Mouse (Mus musculus) ovary, postnatal 36 days (tissue): ENCODE measurements around the gene Colgalt1.

Experiments
- DNase-seq: peaks from one replicate; pipeline ENCODE4 v3.0.0; 2022; ENCODE audit warnings: low spot score, mixed read lengths

The Colgalt1 gene

DNA sequence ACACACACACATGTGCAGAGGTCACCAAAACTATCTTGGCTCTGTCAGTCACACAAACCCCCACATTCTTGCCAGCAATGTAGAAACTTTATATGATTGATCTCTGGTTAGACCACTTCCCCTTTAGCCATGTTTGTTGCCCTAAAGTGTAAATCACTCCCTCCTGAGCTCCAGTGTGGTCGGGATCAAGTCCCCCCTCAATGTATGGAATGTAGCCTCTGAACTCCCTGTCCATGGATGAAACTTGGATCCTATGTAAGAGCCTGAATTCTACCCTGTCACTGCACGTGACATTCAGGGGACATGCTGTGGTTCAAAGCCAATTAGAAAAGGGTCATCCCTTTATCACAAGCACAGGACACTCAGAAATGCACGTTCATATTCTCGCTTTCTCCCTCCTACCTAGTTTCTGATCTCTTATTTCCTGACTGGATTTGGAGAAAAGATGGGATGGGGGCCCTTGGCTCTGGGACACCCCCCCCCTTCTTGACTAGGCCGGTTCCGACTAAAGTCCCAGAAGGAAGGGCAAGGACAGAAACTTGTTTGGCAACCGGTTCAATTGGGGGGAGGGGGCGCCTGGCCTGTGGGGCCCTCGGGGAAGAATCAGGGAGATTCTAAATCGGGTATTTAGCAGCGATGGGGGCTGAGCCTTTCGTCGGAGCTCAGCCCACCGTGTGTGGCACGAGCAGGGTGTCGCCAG is 17.7 kb downstream of the Colgalt1 start:
- DNase-seq = no peak

DNA sequence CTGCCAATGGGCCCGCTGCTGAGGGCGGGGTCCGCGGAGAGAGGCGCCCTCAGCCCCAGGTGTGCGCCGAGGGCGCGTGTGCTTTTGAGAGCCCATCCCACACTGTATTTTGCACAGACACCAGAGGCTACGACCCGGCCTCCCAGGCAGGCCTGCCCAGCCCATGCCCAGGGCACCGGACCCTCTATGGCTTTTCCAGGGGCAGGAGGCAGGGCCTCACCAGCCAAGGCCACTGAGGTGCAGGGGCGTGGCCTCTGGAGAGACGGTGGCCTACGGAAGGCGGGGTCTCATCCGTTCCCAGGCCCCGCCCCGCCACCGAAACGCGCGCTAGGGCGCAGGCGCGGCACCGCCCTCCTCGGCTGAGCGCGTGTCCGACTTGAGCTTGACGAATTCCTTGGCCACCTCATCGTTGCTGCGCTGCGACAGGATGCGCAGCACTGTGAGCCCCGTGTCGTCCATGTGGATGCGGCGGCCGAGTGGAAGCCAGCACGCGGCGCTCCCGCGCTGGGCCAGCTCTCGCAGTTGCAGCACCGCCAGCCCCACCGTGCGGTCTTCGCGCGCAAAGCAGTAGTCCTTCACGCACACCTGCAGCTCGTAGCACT is 18.4 kb downstream of the Colgalt1 start:
- peak; percentile 95 for DNase-seq

DNA sequence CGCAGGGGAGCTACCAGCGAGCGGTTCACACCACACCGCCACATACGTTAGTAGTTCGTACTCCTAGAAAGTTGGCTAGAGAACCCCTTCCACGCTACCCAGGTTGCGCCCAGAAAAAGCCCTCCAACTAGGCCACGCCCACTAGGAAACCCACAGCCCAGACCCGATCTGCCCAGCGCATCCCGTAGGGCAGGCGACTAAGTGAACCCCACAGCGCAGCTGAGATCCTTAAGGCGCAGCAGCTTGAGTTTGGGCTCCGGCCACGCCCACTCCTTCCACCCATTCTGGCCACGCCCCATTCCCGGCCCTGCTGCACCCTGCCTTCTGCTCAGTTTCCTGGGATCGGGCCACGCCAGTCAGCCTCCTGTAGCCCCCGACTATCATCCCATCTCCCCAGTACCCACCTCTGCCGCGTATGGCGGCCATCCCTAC is 19.0 kb downstream of the Colgalt1 start:
- peak; percentile 61 for DNase-seq

DNA sequence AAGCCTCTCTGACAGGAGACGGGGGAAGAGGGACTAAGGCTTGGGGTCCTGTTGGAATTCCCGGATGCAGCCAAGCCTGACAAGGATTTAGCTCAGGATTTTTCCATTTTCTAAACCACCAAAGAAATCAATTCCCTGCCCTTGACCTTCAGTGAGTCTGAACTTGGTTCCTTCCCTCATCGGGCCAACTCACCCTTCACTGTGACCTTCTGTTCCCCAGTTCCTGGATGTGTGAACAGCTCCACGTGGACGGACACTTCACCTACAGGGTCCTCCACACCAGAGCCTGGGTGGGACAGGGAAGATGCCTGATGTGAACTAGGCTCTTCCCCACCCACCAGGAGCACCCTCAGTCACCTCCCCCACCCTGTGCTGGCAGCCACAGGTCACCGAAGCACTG is 20.0 kb downstream of the Colgalt1 start:
- no peak for DNase-seq

DNA sequence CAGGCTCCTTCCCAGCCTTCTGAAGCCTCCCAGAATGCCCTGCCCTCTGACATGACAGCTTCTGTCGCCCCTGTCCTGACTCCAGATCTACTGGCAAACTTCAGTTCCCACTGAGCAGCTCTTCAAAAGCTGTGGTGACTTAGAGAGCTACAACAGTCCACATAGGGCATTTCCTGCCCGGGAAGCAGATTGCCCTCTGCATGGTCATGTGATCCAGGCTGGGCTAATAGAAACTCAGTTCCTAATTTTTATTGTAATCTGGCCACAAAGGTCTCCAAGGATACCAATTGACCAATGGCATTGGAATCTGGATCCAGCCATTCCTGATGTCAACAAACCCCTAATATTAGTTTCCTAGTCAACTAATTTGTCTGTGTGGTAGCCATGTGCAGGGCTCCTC is 21.1 kb downstream of the Colgalt1 start:
- DNase-seq = no peak

DNA sequence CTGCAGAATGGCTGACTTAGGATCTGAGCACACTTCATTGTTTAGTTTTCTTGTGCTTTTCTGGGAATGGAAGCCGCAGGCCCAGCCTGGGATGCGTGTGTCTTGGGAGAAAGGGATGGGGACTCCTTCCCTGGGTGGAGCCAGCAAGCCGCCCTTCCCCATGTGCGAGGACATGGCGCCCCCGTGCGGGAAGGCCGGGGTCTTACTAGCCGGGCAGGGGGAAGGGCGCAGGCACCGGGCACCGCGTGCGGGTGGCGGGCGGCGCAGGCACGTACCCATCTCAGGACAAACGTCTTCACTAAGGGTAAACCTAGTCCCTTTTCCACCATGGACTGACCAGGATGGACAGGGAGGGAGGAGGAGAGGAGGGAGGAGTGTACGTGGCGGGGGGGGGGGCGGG is 22.4 kb downstream of the Colgalt1 start:
- peak; percentile 61 for DNase-seq

DNA sequence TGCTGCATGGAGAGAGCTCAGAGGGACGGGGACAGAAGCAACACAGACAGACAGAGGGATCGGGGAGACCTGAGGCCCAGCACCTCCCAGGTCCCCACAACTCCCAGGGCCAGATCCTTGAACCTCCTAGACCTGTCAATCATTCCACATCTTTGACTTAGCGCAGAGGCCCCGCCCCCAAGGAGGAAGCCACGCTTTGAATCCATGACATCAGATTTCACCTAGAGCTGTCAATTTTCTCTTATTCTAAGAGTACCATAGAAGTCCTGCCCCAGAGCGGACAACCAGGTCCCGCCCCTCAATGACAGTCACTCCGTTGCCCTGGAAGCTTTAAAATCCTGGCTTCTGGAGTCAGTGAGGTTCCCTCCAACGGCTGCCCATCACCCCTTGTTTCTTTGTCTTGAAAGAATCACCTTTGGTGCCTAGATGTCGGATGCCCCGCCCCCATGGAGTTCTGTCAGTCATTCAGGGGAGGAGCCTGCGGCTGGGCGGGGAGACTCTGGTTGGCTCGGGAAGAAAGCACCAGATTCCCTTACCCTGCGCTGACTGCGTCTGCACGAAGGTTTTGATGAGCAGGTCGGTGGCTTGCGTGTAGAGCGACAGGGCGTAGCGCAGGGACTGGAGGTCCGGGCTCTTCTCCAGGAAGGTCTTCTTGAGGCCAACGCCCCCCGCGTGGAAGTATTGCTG is 23.3 kb downstream of the Colgalt1 start:
- DNase-seq = peak; percentile 52

DNA sequence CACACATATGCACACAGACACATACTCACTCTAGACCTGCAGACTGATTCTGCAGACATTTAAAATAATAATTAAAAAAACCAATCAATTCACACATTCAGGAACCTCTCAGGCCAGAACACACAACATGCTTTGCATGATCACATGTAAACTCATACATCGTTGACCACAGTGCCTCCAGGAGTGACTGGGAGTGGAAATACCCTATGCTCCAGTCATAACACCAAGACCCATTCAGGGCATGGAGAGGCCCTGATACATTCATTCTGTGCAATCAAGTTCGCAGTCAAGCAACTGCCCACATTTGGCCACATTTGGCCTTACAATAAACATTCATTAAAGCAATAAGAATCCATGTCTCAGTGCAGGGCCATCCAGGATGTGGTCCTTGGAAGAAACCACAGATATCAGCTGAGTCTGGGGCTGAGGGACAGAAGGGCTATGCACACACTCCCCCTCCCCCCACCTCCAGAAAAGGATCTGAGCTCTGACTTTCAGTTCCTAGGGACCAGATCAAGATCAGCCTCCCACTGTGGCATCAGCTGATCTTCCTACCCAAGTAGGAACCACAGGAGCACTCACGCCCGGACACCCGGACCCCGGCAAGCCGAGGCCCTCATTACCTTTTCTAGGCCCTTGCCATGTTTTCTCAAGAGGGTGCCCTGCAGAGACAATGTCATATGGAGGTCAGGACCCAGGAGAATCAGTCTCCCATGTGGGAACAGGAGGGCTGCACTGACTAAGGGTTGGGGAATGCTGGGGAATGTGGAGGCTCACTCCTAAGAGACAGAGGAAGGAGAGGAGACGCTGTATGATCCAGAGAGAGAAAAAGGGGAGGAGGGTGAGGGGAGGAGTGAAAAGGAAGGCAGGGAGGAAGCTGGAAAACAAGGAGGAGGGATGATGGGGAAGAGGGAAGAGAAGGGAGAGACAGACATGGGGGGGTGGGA is 26.6 kb downstream of the Colgalt1 start:
- DNase-seq = no peak

DNA sequence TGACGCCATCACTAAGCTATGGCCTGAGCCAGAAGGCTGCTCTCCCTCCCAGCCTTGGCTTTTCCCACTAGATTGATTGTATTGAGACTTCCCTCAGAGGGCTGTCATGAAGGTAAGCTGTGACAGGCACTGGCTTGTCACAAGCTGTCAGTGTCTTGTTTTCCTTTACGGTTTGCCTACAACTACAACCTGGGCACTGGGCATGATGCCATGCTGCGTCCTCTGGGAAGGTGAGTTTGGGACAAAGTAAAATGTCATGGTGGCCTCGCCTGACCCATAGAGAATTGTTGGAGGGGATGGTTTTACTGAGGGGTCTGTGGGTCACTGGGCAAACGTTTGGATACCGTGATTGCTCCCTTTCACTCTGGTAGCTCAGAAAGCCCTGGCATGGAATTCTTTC is 27.5 kb downstream of the Colgalt1 start:
- no peak for DNase-seq

DNA sequence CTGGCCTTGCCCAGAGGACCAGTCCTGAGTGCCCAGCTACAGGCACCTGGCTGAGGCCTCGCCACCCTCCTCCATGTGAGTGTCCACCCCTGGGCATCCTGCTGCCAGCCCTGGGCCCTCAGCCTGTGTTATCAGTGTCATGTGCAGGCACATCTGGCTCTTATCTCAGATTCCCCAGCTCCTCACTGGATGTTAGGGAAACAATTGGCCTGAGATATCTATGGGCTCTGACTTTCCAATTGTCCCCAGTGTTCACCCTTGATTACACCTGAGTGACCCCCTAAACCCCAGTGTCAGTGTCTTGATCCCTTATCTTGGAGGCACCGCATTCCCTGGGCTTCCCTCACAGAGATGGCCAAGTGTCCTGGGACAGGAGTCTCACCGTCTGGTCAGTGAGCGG is 28.5 kb downstream of the Colgalt1 start:
- DNase-seq = no peak

DNA sequence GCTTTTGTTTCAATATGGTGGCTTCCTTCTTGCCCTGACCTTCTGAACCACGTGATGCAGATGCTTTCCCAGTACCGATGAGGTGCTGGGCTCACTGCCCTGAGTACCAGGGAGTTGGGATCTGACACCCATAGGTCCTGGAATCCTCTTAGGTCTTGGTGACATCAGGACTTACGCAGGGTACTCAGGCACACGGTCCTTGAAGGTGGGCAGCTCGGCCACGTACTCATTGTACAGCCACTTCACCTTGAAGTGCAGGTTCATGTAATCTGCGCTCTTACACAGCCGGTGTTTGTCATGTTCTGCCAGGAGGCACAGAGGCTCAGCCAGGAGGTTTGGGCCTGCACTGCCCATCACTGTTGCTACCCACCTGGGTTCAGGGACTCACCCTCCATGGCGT is 34.7 kb downstream of the Colgalt1 start:
- DNase-seq = no peak

DNA sequence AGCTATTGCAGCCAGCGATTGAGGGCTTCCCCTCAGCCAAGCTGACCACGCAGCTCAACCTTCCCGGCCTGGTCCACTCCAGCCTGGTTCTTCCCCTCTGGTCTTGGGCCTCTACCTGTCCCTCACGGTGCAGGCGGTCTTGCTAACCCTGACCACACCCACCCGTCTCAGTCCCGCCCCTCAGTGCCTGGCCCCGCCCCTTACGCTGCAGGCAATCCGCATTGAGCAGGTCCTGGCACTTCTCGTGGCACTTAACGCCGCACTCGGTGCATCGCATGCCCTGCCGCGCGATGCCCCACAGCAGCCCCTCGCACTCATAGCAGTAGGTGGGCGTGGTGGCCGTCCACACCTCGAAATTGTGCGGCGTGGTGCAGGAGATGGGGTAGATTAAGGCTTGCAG is 43.8 kb downstream of the Colgalt1 start:
- peak; percentile 41 for DNase-seq

DNA sequence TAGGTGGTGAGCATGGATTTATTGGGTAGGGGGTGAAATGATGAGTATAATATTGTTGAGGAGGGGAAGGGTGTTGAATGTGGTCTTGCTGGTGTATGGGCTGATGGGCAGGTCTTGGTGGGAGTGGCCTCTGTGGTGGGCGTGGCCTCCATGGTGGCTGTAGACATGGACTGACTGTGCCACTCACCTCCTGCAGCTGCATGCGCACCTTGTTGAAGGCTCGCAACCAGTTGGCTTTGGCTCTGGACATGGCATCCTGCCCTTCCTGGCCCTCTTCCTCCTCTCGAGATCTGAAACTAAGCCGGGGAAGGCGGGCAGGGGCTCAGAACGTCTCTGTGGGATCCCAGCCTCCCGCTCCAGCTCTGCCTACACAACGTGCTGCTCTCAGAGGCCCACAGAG is 47.0 kb downstream of the Colgalt1 start:
- DNase-seq = no peak

DNA sequence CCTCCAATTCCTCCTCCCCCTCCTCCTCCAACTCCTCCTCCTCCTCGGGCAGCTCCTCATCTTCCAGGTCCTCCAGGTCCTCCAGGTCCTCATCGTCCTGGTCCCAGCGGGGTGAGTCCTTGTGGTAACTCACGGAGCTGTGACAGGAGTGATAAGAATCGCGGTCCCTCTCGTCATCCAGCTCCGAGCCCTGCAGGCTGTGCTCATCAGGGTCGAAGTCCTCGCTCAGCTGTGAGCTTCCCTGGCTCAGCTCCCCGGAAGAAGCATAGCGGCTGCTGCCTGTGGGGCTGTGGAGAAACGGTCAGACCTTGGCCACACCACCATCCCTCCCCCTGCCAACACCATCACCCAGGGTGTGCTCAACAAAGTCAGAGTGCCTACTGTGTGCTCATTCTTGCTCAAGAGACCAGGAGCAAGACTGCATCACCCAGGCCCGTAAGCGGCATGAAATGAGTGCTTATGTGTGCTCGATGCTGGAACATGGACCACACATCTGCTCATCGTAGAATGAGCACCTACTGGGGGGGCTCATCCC is 47.8 kb downstream of the Colgalt1 start:
- no peak for DNase-seq

DNA sequence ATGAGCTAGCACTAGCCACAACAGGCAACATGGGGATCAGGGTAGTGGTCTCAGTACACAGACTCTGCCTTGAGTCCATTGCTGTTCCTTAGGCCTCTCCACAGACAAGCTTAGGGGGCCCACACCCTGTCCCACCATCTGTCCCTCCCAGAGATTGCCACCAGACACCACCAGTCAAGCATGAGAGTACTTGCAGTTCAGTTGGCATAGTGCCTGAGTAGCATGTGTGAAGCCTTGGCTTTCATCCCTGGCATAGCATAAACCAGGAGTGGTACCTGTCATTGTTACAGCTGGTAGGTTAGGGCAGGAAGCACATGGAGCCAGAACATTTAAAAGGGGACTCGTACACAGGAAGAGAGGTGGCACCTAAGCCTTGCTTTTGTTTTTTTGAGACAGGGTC is 49.0 kb downstream of the Colgalt1 start:
- no peak for DNase-seq

DNA sequence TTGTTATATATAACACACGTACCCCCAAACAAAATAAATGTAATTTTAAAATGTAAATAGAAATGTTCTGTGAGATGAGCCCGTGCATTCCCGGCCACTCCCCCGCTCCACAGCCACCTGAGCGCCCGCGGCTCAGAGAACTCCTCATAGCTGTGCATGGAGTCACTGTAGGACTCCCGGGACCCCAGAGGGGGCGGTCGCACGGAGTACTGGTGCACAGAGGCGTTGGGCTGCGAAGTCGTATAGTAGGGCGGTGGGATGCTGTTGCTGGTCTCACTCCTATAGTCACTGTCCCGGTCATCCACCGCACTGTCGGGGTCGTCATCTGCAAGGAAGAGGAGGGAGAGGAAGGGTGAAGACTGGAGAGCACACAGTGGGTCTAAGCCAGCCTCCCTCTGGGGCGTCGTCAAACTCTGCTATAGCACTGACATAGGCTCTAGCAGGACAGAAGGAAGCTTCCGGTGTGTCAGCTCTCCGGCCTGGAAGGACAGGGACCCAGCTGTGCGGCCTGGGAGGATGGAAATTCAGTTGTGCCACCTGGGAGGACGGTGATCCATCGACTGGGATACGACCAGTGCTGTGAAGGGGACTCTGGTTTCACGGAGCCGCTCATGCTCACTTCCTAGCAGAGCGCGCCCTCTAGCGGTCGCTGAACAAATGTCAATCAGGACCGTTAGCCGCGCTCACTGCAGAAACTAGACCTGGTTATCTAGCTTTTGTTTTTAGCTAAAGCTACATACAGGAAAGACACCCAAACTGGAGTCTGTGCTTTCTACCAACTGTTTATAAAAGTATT is 49.7 kb downstream of the Colgalt1 start:
- DNase-seq = peak; percentile 82

DNA sequence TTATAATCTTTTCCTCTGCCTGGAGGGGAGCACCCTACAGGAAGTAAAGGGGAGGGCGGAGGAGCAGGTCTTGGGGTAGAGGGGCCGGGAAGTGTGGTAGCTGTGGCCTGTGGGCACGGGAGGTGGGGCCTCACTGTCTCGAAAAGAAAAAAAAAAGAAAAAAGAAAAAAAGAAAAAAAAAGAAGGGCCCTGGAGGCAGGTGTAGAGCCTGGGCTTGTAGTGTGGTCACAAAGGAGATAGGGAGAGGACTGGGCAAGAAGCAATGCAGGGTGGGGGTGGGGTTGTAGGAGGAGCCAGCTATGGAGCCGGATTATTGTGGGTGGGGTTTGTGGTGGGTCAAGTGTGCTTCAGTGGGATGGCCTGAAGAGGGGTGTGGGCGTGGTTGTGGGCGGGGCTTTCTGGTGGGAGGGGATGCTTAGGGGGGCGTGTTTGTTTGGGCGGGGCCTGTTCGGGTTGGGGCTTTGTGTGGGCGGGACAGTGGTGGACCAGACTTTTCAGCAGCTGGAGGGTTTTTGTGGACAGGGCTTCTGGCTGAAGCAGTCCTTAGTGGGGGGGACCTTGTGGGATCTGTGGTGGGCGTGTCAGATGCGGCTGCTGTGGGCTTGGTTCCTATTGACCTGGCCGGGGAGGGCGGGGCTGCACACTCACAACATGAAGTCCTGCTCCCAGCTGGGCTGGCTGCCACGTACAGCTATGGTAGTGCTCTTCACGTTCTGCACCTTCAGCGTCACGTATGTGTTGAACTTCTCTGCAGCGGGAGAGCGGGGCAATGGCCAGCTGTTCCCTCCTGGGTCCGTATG is 54.7 kb downstream of the Colgalt1 start:
- peak; percentile 67 for DNase-seq

DNA sequence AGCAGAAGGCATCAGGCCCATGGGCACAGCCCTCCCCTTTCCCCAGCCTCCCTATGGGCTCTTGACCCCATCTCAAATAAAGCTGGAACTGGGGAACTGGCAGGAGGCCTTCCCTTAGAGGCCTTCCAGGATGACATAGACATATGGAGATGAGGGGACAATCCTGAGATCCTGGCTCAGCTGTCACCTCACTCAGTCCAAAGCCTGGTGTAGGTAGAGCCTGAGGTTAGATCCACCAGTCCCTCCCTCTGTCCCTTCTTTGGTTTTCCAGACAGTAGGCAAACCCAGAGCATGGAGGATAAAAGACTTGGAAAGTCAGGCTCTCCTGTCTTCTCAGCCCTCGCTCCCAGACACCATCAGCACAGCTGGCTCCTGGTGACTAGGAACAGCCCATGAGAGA is 56.1 kb downstream of the Colgalt1 start:
- DNase-seq = no peak

DNA sequence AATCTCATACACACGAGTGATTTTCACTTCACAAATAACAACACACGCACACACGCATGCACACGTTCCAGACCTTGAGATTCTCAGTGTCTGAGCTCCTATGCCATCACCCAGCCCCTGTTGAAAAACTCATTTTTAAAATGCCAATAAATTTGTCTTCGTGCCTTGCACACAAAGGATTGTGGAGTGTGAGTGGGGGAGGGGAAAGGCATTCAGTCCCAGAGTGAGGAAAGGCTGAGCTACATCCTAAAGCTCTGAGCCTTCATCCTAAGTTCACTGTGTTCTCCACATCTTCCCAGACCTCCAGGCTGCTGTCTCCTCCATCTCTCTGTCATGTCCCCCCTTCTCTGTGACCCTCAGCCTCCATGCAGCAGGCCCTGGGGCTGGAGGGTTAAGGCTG is 56.5 kb downstream of the Colgalt1 start:
- DNase-seq = no peak

DNA sequence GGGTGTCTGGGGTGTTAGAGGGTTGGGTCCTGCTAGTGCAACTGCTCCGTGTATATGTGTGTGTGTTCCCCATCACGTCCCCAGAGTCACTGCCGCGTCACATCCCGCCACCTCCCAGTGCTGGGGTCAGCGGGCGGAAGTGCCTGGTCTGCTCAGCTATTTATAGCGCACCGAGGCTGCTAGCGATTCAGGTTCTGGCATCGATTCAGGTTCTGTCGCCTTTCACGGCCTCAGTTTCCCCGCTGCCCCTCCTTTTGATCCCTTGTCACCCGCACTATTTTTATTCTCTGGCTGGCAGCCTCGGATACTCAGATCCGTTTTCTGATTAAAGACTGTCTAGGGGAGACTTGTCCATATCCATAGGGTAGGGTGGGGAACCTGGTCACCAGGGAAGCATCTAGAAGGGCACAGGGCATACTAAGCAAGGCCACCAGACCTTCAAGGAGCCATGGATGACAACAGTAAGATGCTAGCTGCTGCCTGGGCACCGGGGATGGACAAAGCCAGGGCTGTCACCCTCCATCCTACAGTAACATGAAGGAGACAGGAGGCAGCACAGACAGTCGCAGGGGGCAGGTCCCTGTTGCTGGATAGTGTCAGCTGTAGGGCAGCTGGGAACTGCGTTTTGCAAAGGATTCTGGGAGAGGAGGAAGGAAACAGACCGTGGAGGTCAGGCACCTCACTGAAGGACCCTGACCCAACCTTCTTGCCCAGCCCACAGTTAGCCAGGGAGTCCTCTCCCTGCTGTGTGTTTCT is 57.6 kb downstream of the Colgalt1 start:
- no peak for DNase-seq
